Mouse (Mus musculus) neural tube, embryonic 15.5 days (tissue): ENCODE results near the gene Fam111a. TPM values are rescaled to one million over a fixed set of nuclear protein-coding genes. Genes with fewer than 3 reads are reported as not detected.

Source experiments
- ATAC-seq: fragments of 200-750 bp; cut with Nextera tagmentation; 2 replicates; pipeline ENCODE4 v1.8.0; 2017; ENCODE audit warnings: mild to moderate bottlenecking, moderate TSS enrichment, moderate library complexity; ENCODE audit not compliant: low FRiP score
- H3K27ac ChIP-seq: fragments of 300-500 bp; sonication (generic); replicated peaks from 2 replicates; pipeline ENCODE4 v1.5.1; 2015; ENCODE audit warnings: mild to moderate bottlenecking, inconsistent platforms
- H3K27me3 ChIP-seq: fragments of 300-500 bp; sonication (generic); replicated peaks from 2 replicates; pipeline ENCODE4 v1.6.1; 2015; ENCODE audit warnings: inconsistent platforms
- H3K36me3 ChIP-seq: fragments of 300-500 bp; sonication (generic); 2 replicates; pipeline ENCODE4 v1.6.1; 2015; ENCODE audit warnings: inconsistent platforms
- H3K4me1 ChIP-seq: fragments of 300-500 bp; sonication (generic); 2 replicates; pipeline ENCODE4 v1.6.1; 2015; ENCODE audit warnings: inconsistent platforms
- H3K4me2 ChIP-seq: fragments of 300-500 bp; sonication (generic); 2 replicates; pipeline ENCODE4 v1.6.1; 2015; ENCODE audit warnings: inconsistent platforms, mild to moderate bottlenecking, moderate library complexity
- H3K4me3 ChIP-seq: fragments of 300-500 bp; sonication (generic); replicated peaks from 2 replicates; pipeline ENCODE4 v1.5.1; 2015; ENCODE audit warnings: mild to moderate bottlenecking, inconsistent platforms
- H3K9ac ChIP-seq: fragments of 300-500 bp; sonication (generic); replicated peaks from 2 replicates; pipeline ENCODE4 v1.6.1; 2015; ENCODE audit warnings: mild to moderate bottlenecking, inconsistent platforms
- H3K9me3 ChIP-seq: fragments of 300-500 bp; sonication (generic); replicated peaks from 2 replicates; pipeline ENCODE4 v1.6.1; 2016; ENCODE audit warnings: inconsistent platforms
- WGBS: fragments of 180-500 bp; shearing (Covaris S2); methylation state at CpG from one replicate; pipeline ENCODE4 v1.1.7; 2015; ENCODE audit warnings: mixed read lengths; 5-methylcytosine and 5-hydroxymethylcytosine counted together
- polyA plus RNA-seq: library from polyadenylated mRNA; unstranded; fragments of >200 nt; fragmentation: Nextera tagmentation; extraction: Ambion mirVana; gene quantifications from 2 replicates; pipeline ENCODE4 v1.2.1, GENCODE M21; 2015

Fam111a gene
- polyA plus RNA-seq, 1 experiment from 2014 or later: 6.2 TPM

DNA sequence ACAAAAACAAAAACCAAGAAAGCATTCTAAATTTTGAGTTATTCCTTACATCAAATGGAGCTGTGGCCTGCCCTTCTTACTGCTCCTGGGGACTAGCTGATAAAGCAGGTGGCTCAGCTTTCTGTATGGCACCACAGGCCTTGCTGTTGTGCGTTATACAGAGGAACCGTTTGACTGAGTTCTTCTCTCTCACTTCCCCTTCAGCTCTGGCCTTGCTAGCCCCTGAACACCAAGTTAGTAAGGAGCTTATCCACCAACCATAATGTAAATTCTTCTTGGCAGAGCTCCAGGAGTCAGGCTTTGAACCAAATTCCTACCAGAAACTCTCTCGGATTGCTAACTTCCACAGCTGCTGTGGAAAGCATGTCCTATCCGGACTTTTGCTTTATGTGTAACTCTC, 21.5 kb downstream of the Fam111a start:
- no peaks in the 10 kb centered on the region for H3K36me3 ChIP-seq
- no peaks in the 10 kb centered on the region for H3K27me3 ChIP-seq
- no peaks in the 10 kb centered on the region for H3K9me3 ChIP-seq
- ATAC-seq: no peak
- no peak overlapping the region for H3K27ac ChIP-seq
- no peak overlapping the region for H3K4me2 ChIP-seq
- H3K4me3 ChIP-seq: no peak overlapping the region
- whole genome bisulfite sequencing: 68% methylated on average over 4 of the region's 4 CpGs
- no peaks in the 10 kb centered on the region for H3K4me1 ChIP-seq
- no peak overlapping the region for H3K9ac ChIP-seq

DNA sequence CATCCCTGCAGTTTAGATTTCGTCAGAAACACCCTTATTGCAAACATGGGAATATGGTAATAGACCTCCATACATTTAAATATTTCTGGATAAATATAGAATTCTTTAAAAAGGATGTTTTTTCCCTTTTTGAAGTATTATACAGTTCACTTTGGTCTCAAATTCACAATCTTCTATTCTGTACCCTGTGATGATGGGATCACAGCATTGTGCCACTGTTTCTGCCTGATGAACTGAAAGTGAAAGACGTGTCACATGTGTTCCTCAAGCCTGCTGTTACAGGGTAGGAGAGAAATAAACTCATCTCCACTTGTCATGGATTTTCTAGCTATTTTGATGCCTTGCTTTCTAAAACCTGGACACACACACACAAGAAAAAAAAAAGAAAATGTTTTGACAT, 25.3 kb downstream of the Fam111a start:
- H3K27ac ChIP-seq: no peak overlapping the region
- no peak overlapping the region for H3K4me2 ChIP-seq
- H3K9me3 ChIP-seq: no peaks in the 10 kb centered on the region
- 74% methylated on average over 2 of the region's 2 CpGs for WGBS
- no peak overlapping the region for H3K9ac ChIP-seq
- H3K36me3 ChIP-seq: no peaks in the 10 kb centered on the region
- no peak overlapping the region for H3K4me3 ChIP-seq
- H3K4me1 ChIP-seq: peaks cover 8% of the 10 kb centered on the region
- ATAC-seq: no peak
- no peaks in the 10 kb centered on the region for H3K27me3 ChIP-seq

DNA sequence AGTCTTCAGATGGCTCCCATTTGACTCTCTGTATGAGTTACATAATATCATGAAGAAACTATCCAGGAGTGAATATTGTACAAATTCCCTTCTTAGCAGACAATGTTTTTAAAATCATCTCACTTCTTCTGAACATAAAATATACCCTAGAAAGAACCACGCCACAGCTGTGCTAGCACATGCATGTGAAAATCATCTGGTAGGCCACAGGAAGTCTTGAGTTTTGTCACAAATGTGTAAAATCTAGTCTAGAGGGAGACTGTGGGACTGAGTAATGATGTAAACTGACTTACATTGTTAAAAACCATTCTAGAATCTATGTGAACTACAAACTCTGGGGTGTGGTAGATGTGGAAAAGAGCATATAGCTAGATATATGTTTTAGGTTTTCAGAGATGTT, 26.1 kb downstream of the Fam111a start:
- H3K4me1 ChIP-seq: peaks cover 8% of the 10 kb centered on the region
- 88% methylated on average over 1 of the region's 1 CpGs for WGBS
- H3K9ac ChIP-seq: no peak overlapping the region
- no peaks in the 10 kb centered on the region for H3K9me3 ChIP-seq
- H3K27me3 ChIP-seq: no peaks in the 10 kb centered on the region
- H3K36me3 ChIP-seq: no peaks in the 10 kb centered on the region
- H3K4me2 ChIP-seq: no peak overlapping the region
- H3K27ac ChIP-seq: no peak overlapping the region
- H3K4me3 ChIP-seq: no peak overlapping the region
- ATAC-seq: no peak

GRCm38 (mm10) chr19:12572614-12573265, 27.2 kb downstream of the Fam111a start:
- H3K4me1 ChIP-seq: peaks cover 8% of the 10 kb centered on the region
- 94% methylated on average over 1 of the region's 1 CpGs for WGBS
- peak overlapping the region; percentile 68 for H3K27ac ChIP-seq
- peak; percentile 71; the same call in 1 of the 2 replicates for ATAC-seq
- no peaks in the 10 kb centered on the region for H3K27me3 ChIP-seq
- no peaks in the 10 kb centered on the region for H3K9me3 ChIP-seq
- H3K9ac ChIP-seq: peak overlapping the region; percentile 44
- peak overlapping the region; percentile 65 for H3K4me2 ChIP-seq
- H3K36me3 ChIP-seq: no peaks in the 10 kb centered on the region
- H3K4me3 ChIP-seq: peak overlapping the region; percentile 42

DNA sequence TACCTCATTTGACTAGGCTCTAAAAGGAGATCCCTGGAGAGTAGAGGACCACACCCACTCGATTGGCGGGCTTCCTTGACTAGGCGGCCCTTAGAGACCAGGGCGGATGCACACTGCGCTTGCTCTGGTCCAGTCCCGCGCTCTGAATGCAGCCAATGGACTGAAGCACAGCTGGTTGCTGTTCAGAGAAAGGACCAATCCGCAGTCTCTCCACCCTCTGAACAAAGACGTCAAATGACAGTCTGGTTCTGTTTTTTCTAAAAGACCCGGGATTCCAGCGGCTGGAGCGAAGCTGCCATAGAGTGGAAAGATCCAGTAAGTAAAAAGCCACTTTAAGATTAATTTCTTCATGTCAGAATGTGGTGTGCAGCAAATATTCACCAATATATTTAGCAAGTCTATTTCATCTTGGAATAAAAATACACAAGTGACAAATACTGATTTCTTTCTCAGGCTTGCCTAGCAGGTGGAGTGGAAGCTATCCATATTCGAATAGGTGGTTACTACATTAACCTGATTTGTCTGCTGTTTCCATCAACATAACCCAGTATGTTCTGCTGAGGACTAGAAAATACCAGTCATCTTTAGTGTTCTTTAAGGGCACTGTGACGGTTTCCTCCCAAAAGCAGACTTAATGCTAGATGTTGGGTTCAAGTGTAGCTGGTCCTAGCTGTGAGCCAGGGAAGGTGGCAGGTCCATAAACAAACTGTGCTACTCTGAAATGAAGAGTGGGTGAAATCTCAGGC, 27.9 kb downstream of the Fam111a start:
- peak overlapping the region; percentile 68 for H3K27ac ChIP-seq
- peak overlapping the region; percentile 44 for H3K9ac ChIP-seq
- H3K27me3 ChIP-seq: no peaks in the 10 kb centered on the region
- peaks cover 8% of the 10 kb centered on the region for H3K4me1 ChIP-seq
- H3K4me2 ChIP-seq: peak overlapping the region; percentile 65
- WGBS: 5% methylated on average over 14 of the region's 14 CpGs
- ATAC-seq: peak; percentile 100
- H3K4me3 ChIP-seq: peak overlapping the region; percentile 42
- no peaks in the 10 kb centered on the region for H3K9me3 ChIP-seq
- H3K36me3 ChIP-seq: no peaks in the 10 kb centered on the region

DNA sequence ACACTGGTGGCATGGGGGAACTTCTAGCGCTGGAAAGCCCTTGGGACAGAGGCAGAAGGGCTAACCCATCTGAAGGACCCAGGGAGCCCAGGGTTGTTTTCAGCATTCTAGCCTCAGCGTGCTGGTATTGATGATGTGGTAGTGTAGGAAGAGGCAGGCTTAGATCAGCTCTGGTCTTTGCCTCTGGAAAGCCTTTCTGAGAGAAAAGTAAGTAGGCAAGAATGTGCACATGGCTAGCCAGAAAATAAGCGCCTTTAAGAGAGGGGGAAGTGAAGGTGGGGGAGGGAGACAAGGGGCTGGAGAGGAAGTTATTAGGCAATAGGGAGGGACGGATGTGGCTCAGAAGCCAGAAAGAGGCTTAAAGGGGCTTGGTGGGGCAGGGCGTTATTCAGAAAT, 28.5 kb downstream of the Fam111a start:
- H3K4me1 ChIP-seq: peaks cover 8% of the 10 kb centered on the region
- H3K36me3 ChIP-seq: no peaks in the 10 kb centered on the region
- H3K9me3 ChIP-seq: no peaks in the 10 kb centered on the region
- no peaks in the 10 kb centered on the region for H3K27me3 ChIP-seq
- H3K4me3 ChIP-seq: peak overlapping the region; percentile 42
- peak overlapping the region; percentile 65 for H3K4me2 ChIP-seq
- H3K27ac ChIP-seq: peak overlapping the region; percentile 35
- 26% methylated on average over 5 of the region's 5 CpGs for WGBS
- ATAC-seq: no peak
- H3K9ac ChIP-seq: peak overlapping the region; percentile 34

DNA sequence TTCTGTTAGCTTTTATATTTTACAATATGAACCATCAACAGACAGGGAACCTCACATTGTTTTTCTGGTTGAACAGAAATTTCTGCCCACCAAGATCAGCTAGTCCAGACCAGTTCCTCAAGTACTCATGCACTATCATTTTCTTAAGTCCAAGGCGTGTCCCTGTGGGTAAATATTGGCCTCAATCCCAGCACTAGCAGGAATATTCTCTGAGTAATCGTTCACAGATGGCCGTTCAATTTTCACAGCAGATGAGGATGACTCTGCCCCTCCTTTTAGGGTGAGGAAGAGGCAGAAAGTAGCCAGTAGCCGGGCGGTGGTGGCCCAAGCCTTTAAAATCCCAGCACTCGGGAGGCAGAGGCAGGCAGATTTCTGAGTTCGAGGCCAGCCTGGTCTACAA, 29.6 kb downstream of the Fam111a start:
- Histone ChIP-seq H3K27me3 (no peaks in the 10 kb centered on the region), H3K4me3 (no peak overlapping the region), H3K36me3 (no peaks in the 10 kb centered on the region), H3K9ac (no peak overlapping the region), H3K27ac (no peak overlapping the region), H3K4me1 (peaks cover 8% of the 10 kb centered on the region), H3K9me3 (no peaks in the 10 kb centered on the region), H3K4me2 (no peak overlapping the region)
- WGBS: 89% methylated on average over 7 of the region's 7 CpGs
- ATAC-seq: no peak

DNA sequence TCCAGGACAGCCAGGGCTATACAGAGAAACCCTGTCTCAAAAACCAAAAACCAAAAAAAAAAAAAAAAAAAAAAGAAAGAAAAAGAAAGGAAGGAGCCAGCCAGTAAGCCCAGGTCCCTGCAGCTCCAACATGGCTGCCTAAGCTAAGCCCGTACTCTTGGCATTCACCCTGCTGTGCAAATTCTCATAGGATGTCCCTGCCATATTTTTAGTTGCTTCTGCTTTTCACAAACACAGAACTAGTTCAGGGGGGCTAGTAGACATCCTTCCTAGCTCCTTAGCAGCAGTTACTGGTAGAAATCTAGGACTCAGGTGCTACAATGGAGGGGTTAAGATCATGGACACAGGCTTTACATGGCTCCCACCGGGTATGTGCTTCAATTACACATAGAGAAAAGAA, 30.0 kb downstream of the Fam111a start:
- H3K36me3 ChIP-seq: no peaks in the 10 kb centered on the region
- no peak overlapping the region for H3K9ac ChIP-seq
- H3K4me1 ChIP-seq: peaks cover 8% of the 10 kb centered on the region
- no peak overlapping the region for H3K4me3 ChIP-seq
- no peak overlapping the region for H3K27ac ChIP-seq
- no peaks in the 10 kb centered on the region for H3K9me3 ChIP-seq
- H3K27me3 ChIP-seq: no peaks in the 10 kb centered on the region
- 95% methylated on average over 2 of the region's 2 CpGs for WGBS
- no peak overlapping the region for H3K4me2 ChIP-seq
- no peak for ATAC-seq

DNA sequence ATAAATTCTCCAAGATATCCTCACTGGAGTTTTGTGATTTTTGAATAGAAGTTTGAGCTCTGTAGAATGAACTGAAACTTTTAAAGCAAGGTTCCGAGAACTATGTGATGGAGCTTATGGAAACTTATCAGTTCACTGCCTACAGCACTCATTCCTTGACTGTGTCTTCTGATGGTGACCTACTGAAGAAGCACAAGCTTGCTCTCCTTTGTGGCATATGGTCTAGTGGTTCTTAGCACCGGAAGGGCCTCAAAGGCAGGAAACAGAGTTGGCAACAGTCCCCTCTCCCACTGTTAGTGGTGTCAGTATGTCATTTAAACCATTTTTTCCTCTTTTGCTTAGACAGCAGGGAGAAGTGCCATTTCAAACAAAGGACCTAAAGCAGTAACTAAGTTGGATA, 31.1 kb downstream of the Fam111a start:
- Histone ChIP-seq H3K36me3 (no peaks in the 10 kb centered on the region), H3K4me1 (peaks cover 8% of the 10 kb centered on the region), H3K4me3 (no peak overlapping the region), H3K9ac (no peak overlapping the region), H3K27ac (no peak overlapping the region), H3K27me3 (no peaks in the 10 kb centered on the region), H3K4me2 (no peak overlapping the region), H3K9me3 (no peaks in the 10 kb centered on the region)
- ATAC-seq: no peak
- whole genome bisulfite sequencing: 87% methylated on average over 2 of the region's 2 CpGs

- H3K4me1 ChIP-seq: no peaks in the 10 kb centered on the region
- no peak overlapping the region for H3K4me3 ChIP-seq
- no peaks in the 10 kb centered on the region for H3K27me3 ChIP-seq
- H3K9me3 ChIP-seq: no peaks in the 10 kb centered on the region
- WGBS: 85% methylated on average over 4 of the region's 4 CpGs
- H3K27ac ChIP-seq: no peak overlapping the region
- no peaks in the 10 kb centered on the region for H3K36me3 ChIP-seq
- no peak overlapping the region for H3K4me2 ChIP-seq
- no peak for ATAC-seq
- no peak overlapping the region for H3K9ac ChIP-seq
Observed at GRCm38 (mm10) chr19:12585310-12585709, 39.8 kb downstream of the Fam111a start.

GRCm38 (mm10) chr19:12591908-12592307, 46.4 kb downstream of the Fam111a start:
- H3K4me1 ChIP-seq: peaks cover 7% of the 10 kb centered on the region
- H3K36me3 ChIP-seq: no peaks in the 10 kb centered on the region

DNA sequence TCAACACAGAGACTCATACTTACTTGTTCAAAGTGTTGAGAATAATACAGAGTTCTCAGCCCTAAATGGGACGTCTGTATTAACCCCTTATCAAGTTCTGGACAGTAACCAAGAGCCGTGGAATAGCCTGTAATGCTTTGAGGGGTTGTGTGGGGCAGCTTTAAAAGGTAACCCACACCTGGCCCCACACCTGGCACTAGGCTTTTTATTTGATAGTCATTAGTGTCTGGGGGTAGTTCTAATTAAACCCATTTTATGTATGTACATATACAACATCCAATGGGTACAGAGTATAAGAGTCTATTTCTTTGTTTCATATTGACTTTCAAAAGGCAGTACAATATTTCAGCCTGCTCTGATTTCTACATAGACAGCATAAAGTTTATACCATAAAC, 49.6 kb downstream of the Fam111a start:
- Histone ChIP-seq H3K4me3 (peak overlapping the region; percentile 84), H3K4me1 (peaks cover 13% of the 10 kb centered on the region), H3K27ac (no peak overlapping the region), H3K4me2 (peak overlapping the region; percentile 91), H3K36me3 (no peaks in the 10 kb centered on the region), H3K9ac (peak overlapping the region; percentile 86), H3K27me3 (no peaks in the 10 kb centered on the region), H3K9me3 (no peaks in the 10 kb centered on the region)
- 51% methylated on average over 2 of the region's 2 CpGs for WGBS
- no peak; the same call in 1 of the 2 replicates for ATAC-seq

More at GRCm38 (mm10) chr19:12591908-12592307, 46.4 kb downstream of the Fam111a start:
- 9% methylated on average over 1 of the region's 1 CpGs for WGBS
- peak; percentile 32; the same call in 1 of the 2 replicates for ATAC-seq
- Histone ChIP-seq H3K4me3 (no peak overlapping the region), H3K27ac (no peak overlapping the region), H3K9me3 (no peaks in the 10 kb centered on the region), H3K4me2 (no peak overlapping the region), H3K27me3 (no peaks in the 10 kb centered on the region), H3K9ac (no peak overlapping the region)
